Mouse (Mus musculus) large intestine, adult 2 months (tissue): ENCODE results near the gene Ndufv1. TPM values are rescaled to one million over a fixed set of nuclear protein-coding genes. Genes with fewer than 3 reads are reported as not detected.
"Not testable (repeated sequence)": the region's sequence is repeated elsewhere in the genome, so short reads cannot be mapped to it uniquely, and the experiment has no call there.

ENCODE experiments used
- DNase-seq: peaks from one replicate; pipeline ENCODE4 v3.0.0-alpha.2; 2012; ENCODE audit warnings: low read depth, low spot score
- WGBS: fragments of 180-500 bp; shearing (Covaris S2); methylation state at CpG from one replicate; pipeline ENCODE4 v1.1.7; 2018; 5-methylcytosine and 5-hydroxymethylcytosine counted together
- polyA plus RNA-seq: library from polyadenylated mRNA; depleted of rRNA; stranded (reverse); fragments of >200 nt; gene quantifications from 2 replicates; pipeline ENCODE4 v1.2.3, GENCODE M21; 2012; rRNA removed

Gene Ndufv1
- polyA plus RNA-seq, 1 experiment, result 152 TPM

GRCm38 (mm10) chr19:3986334-3986733 lies 26.3 kb downstream of the Ndufv1 start, which contains the start of gene Acy3:
TSS of gene Acy3 (plus strand) at chr19:3986570.
- WGBS, result 3% methylated on average over 8 of the region's 8 CpGs
- DNase-seq, result peak; percentile 73

DNA sequence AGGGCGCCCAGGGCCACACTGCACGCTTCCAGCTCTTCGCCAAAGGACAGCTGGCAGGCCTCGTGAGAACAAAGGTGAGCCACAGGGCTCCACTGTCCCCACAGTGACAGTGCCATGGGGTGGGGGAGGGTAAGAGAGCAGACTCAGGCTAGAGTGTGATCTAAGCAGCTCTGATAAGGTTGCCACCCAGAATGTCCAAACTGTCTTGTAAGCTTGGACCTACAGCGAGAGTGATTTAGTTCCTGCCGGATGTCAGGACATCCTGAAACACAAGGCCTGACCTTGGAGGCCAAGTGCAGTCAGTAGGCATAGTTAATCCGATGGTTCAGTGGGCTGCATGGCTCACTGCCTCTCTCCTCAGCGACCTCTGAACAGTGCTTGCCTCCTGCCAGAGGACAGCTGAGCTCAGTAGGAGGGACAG lies 27.3 kb downstream of the Ndufv1 start:
- 59% methylated on average over 8 of the region's 8 CpGs for WGBS
- DNase-seq, result no peak

- WGBS, result 72% methylated on average over 9 of the region's 9 CpGs
- no peak for DNase-seq
Observed at GRCm38 (mm10) chr19:3983527-3984200, 28.9 kb downstream of the Ndufv1 start.

GRCm38 (mm10) chr19:3980917-3981316 lies 31.7 kb downstream of the Ndufv1 start:
- DNase-seq, result no peak
- WGBS, result 69% methylated on average over 9 of the region's 9 CpGs

GRCm38 (mm10) chr19:3980309-3980708 lies 32.3 kb downstream of the Ndufv1 start:
- DNase-seq, result peak; percentile 75
- 4% methylated on average over 4 of the region's 4 CpGs for WGBS

- 29% methylated on average over 2 of the region's 2 CpGs for WGBS
- DNase-seq, result no peak
Observed at GRCm38 (mm10) chr19:3975866-3976265, 36.7 kb downstream of the Ndufv1 start.

DNA sequence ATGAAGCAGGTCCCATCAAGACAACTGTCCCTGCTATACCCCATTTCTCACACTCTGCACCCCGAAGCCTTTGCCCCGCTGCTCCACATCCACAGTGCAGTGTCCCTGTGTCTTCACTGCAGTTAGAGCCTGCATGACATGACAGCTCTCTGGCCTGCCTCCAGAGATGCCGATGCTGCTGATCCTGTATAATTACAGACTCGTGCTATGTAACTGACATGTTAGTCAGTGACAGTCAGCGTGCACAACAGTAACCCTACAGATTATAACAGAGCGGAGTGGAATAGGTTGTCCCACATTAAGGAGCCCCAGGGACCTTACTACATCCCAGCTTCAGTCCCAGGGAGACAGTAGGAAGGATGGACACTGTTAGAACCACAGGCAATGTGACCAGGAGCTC lies 38.0 kb downstream of the Ndufv1 start:
- DNase-seq, result not testable (repeated sequence)
- WGBS, result 90% methylated on average over 6 of the region's 6 CpGs

- DNase-seq, result peak; percentile 86
- 14% methylated on average over 9 of the region's 9 CpGs for WGBS
Observed at GRCm38 (mm10) chr19:3972229-3972628, 40.4 kb downstream of the Ndufv1 start, which contains the start of gene Aldh3b2. TSS of gene Aldh3b2 (plus strand) at chr19:3972328.

GRCm38 (mm10) chr19:3967258-3967657 lies 45.3 kb downstream of the Ndufv1 start:
- DNase-seq, result no peak
- WGBS, result 78% methylated on average over 3 of the region's 3 CpGs

DNA sequence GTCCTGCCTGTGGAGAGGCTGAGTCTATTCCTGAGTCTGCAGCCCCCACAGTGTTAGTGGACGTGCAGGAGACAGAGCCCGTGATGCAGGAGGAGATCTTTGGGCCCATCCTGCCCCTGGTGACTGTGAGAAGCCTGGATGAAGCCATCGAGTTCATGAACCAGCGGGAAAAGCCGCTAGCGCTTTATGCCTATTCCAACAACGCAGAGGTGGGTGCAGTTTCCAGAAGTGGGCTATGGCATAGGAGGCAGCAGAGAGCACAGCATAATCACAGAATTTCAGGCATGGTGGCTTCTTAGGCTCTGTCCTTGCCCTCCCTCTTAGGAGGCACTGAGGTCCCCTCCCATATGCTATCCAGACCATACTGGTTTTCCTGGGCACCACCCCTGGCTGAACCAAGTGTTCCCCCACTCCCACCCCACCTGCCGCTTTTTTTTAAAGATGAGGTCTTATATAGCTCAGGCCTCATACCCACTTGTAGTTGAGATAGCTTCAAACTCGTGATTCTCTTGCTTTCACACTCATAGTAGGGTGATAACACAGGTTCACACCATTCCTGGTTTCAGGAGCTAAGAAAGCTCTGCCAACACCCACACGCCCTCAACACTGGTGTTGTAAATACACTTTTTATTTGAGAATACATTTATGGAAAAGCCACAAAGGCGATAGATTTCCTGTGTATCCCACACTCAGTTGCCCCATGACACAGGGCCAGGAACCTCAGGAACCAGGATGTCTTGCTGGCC lies 46.1 kb downstream of the Ndufv1 start:
- 63% methylated on average over 11 of the region's 11 CpGs for WGBS
- DNase-seq, result no peak

- WGBS, result 58% methylated on average over 4 of the region's 4 CpGs
- no peak for DNase-seq
Observed at GRCm38 (mm10) chr19:3964030-3964429, 48.6 kb downstream of the Ndufv1 start.

DNA sequence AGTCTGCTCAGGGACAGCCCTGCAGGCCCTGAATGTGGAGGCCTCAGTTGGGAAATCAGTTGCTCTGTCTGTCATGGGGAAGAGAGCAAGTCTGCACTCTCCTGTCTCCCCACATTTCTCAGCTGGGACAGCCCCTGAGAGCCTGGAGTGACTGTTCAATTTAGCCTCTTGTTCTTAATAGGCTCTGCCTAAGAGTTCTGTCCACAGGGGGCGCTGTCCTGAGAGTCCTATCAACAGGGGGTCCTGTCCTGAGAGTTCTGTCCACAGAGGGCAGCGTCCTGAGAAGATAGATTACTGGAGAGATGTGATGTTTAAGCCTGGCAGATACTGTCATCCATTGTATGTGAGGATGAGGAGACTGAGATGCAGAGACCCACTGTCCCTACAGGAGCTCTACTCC lies 50.1 kb downstream of the Ndufv1 start:
- no peak for DNase-seq
- WGBS, result 22% methylated on average over 2 of the region's 2 CpGs

DNA sequence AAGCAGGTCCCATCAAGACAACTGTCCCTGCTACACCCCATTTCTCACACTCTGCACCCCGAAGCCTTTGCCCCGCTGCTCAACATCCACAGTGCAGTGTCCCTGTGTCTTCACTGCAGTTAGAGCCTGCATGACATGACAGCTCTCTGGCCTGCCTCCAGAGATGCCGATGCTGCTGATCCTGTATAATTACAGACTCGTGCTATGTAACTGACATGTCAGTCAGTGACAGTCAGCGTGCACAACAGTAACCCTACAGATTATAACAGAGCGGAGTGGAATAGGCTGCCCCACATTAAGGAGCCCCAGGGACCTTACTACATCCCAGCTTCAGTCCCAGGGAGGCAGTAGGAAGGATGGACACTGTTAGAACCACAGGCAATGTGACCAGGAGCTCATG lies 50.8 kb downstream of the Ndufv1 start:
- not testable (repeated sequence) for DNase-seq
- WGBS, result 92% methylated on average over 6 of the region's 6 CpGs

DNA sequence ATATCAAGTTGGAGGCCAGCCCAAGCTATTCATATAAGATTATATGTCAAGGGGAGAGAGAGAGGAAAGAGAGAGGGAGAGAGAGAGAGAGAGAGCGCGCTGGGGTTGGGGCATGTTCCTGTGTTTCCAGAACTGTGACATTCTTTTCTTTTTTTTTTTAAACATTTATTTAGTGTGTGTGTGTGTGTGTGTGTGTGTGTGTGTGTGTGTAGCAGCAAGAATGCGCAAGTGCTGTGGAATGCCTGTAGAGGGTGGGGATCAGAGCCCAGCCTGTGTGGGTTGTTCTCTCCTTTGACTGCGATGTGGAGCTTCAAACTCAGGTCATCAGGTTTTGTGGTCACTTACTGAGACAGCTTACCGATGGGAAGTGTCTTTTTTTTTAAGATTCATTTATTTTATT lies 52.4 kb downstream of the Ndufv1 start:
- WGBS, result 79% methylated on average over 5 of the region's 5 CpGs
- no peak for DNase-seq

GRCm38 (mm10) chr19:3959030-3959429 lies 53.6 kb downstream of the Ndufv1 start:
- DNase-seq, result no peak

DNA sequence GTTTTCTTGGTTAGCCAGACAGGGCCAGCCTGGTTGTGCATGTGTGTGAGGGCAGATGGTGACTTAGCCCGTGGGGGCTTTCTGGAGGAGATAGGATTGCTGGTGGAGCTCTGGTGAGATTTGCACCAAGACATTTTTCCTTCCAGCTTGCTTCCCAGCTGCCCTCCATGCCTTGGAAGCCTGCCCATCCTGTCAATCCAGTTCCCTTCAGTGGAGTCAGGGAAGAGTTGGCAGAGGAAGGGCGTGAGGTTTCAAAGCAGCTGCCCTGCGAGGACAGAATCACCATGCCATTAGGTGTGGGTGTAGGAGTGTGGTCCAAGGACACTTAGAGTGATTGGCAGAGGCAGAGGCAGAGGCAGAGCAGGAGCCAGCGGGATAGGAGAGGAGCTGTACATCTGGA lies 54.1 kb downstream of the Ndufv1 start, which contains the start of gene Aldh3b3:
TSS of gene Aldh3b3 (plus strand) at position 176 of the 400 bp plus-strand sequence.
- no peak for DNase-seq

More for the DNA sequence above, 54.1 kb downstream of the Ndufv1 start, which contains the start of gene Aldh3b3:
- 34% methylated on average over 4 of the region's 4 CpGs for WGBS

Other genes starting within 250 kb of the Ndufv1 start
- gene Kmt5b, start 245.4 kb downstream of the Ndufv1 start, polyA plus RNA-seq, result 9.9 and 15.8 TPM in 2 replicates
- gene Chka, start 161.0 kb downstream of the Ndufv1 start, polyA plus RNA-seq, result 49.1 and 75.4 TPM in 2 replicates
- 164 and 198 TPM in 2 replicates for gene Tcirg1, start 105.7 kb downstream of the Ndufv1 start, polyA plus RNA-seq
- gene Ndufs8, start 100.0 kb downstream of the Ndufv1 start, polyA plus RNA-seq, result 417 TPM in 2 replicates
- gene Aldh3b1, start 83.0 kb downstream of the Ndufv1 start, polyA plus RNA-seq, result 21.4 and 45.1 TPM in 2 replicates
- 123 and 160 TPM in 2 replicates for gene Unc93b1, start 77.6 kb downstream of the Ndufv1 start, polyA plus RNA-seq
- 0.16 and 0.95 TPM in 2 replicates for gene Aldh3b3, start 54.2 kb downstream of the Ndufv1 start, polyA plus RNA-seq
- gene Aldh3b2, start 40.5 kb downstream of the Ndufv1 start, polyA plus RNA-seq, result 1.3 and 2.0 TPM in 2 replicates
- gene Acy3, start 26.2 kb downstream of the Ndufv1 start, polyA plus RNA-seq, result 42.5 and 88.2 TPM in 2 replicates
- not detected in 2 replicates for gene Tbx10, start 20.1 kb downstream of the Ndufv1 start, polyA plus RNA-seq
- 7.7 and 10.5 TPM in 2 replicates for gene Nudt8, start 12.2 kb downstream of the Ndufv1 start, polyA plus RNA-seq
- 1.0 and 2.2 TPM in 2 replicates for gene Gm49405, start 12.2 kb downstream of the Ndufv1 start, polyA plus RNA-seq
- gene Doc2g, start 9.5 kb downstream of the Ndufv1 start, polyA plus RNA-seq, result 6.8 and 7.3 TPM in 2 replicates
- gene Gstp1, start 25.2 kb upstream of the Ndufv1 start, polyA plus RNA-seq, result 910 and 1,226 TPM in 2 replicates
- gene Gstp2, start 33.2 kb upstream of the Ndufv1 start, polyA plus RNA-seq, result 188 and 228 TPM in 2 replicates
- 19.4 and 21.9 TPM in 2 replicates for gene Gstp3, start 46.8 kb upstream of the Ndufv1 start, polyA plus RNA-seq
- gene Cabp2, start 68.8 kb upstream of the Ndufv1 start, polyA plus RNA-seq, result not detected in 2 replicates
- gene Cdk2ap2, start 84.4 kb upstream of the Ndufv1 start, polyA plus RNA-seq, result 319 and 372 TPM in 2 replicates
- gene Pitpnm1, start 87.2 kb upstream of the Ndufv1 start, polyA plus RNA-seq, result 114 and 145 TPM in 2 replicates
- 62.8 and 63.6 TPM in 2 replicates for gene Aip, start 113.1 kb upstream of the Ndufv1 start, polyA plus RNA-seq
- 0.03 TPM in 1 of 2 replicates, not detected in the other for gene Gpr152, start 127.0 kb upstream of the Ndufv1 start, polyA plus RNA-seq
- 0.45 and 0.88 TPM in 2 replicates for gene Cabp4, start 131.2 kb upstream of the Ndufv1 start, polyA plus RNA-seq
- gene Coro1b, start 135.8 kb upstream of the Ndufv1 start, polyA plus RNA-seq, result 385 and 500 TPM in 2 replicates
- gene Ptprcap, start 140.8 kb upstream of the Ndufv1 start, polyA plus RNA-seq, result 56.3 and 62.6 TPM in 2 replicates
- gene Rps6kb2, start 150.5 kb upstream of the Ndufv1 start, polyA plus RNA-seq, result 37.5 and 49.3 TPM in 2 replicates
- gene Carns1, start 162.7 kb upstream of the Ndufv1 start, polyA plus RNA-seq, result 3.2 and 3.3 TPM in 2 replicates
- 23.0 TPM in 2 replicates for gene Tbc1d10c, start 178.5 kb upstream of the Ndufv1 start, polyA plus RNA-seq
- gene Ppp1ca, start 179.3 kb upstream of the Ndufv1 start, polyA plus RNA-seq, result 374 and 382 TPM in 2 replicates
- gene Rad9a, start 188.9 kb upstream of the Ndufv1 start, polyA plus RNA-seq, result 25.5 and 26.9 TPM in 2 replicates
- gene Clcf1, start 201.4 kb upstream of the Ndufv1 start, polyA plus RNA-seq, result 7.4 and 8.4 TPM in 2 replicates
- gene AC109138.7, start 201.6 kb upstream of the Ndufv1 start, polyA plus RNA-seq, result not detected in 2 replicates
- 116 and 130 TPM in 2 replicates for gene Pold4, start 219.1 kb upstream of the Ndufv1 start, polyA plus RNA-seq